In the genomic region with DNA sequence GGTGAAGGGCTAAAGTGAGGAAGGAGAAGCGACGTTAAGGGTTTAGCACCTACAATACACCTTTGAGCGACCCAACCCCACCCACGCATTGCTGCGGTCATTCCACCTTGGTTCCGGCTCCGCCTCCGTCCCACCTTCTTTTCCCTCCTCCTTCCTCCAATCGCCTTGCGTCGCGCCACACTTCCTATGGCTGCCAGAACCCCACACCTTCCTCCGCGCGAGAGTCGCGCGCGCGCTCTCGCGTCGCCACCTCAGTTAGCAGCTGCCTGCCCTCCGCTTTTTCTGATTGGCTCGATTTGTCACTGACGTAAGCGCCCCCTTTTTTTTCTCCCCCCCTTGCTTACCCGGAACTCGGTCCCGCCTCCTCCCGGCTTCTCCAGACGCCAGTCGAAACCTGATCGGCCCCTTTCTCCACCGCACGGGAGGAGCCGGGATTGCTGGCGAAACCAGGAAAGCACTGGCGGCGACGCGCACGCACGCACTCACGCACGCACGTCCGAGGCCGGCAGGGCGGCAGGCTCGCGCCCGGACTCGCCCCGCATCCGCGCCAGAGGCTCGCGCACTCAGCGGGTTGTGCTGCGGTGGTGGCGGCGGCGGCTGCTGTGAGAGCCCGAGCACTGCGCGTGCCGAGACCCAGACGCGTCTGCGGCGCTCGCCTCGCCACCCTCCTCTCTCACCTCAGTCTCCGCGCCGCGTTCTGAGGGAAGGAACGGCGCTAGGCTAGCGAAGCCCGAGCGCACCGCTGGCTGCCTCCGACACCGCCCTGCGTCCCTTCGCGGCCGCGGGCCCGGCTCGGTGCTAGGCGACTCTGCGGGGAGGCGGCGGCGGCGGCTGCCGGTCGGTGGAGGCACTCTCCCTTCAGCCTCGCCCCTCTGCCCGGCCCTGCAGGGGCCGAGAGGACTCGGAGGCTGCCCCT, we compare ENCODE assay signal across 8 mouse cellular contexts. TPM values are rescaled to one million over a fixed set of nuclear protein-coding genes. Genes with fewer than 3 reads are reported as not detected.
DNase-seq lines count a peak whose midpoint lies in the region; ATAC-seq lines count a peak whose summit lies in the region.

Gene Rab6a (plus strand): TSS at position 197 of the 916 bp plus-strand sequence.

- H3K36me3 ChIP-seq in forebrain, embryonic 14.5 days (ENCODE audit: control insufficient read depth, insufficient read depth, low read length): no peaks in the 10 kb centered on the region
- no peaks in the 10 kb centered on the region for H3K36me3 ChIP-seq in neural tube, embryonic 15.5 days

- no peaks in the 10 kb centered on the region for H3K27me3 ChIP-seq in forebrain, embryonic 14.5 days (replicated peaks; ENCODE audit: control insufficient read depth, insufficient read depth, low read length)
- 0 out of 2 replicates have a peak, but pooled peaks cover 4% of the 10 kb centered on the region for H3K27me3 ChIP-seq in neural tube, embryonic 15.5 days (replicated peaks)

- peak within 1 kb of the TSS; percentile 83 for H3K4me2 ChIP-seq in forebrain, embryonic 14.5 days (ENCODE audit: low read length)
- peak within 1 kb of the TSS; percentile 70 for H3K4me2 ChIP-seq in neural tube, embryonic 15.5 days

- H3K4me1 ChIP-seq in forebrain, embryonic 14.5 days (ENCODE audit: control insufficient read depth, insufficient read depth, low read length): peaks cover 10% of the 10 kb centered on the region
- peaks cover 19% of the 10 kb centered on the region for H3K4me1 ChIP-seq in neural tube, embryonic 15.5 days

- ATAC-seq in forebrain, embryonic 14.5 days: peak; percentile 96
- ATAC-seq in neural tube, embryonic 15.5 days (ENCODE audit: low FRiP score): peak; percentile 97

- intact Hi-C loops in heart, postnatal 14 days (cut with DNase I): loop anchor here (2.0 kb wide), 1 partner anchor 17 kb away; no protein-coding TSS in a partner anchor

- under 1% methylated on average over 98 of the region's 105 CpGs for WGBS in forebrain, embryonic 14.5 days
- under 1% methylated on average over 86 of the region's 105 CpGs for WGBS in neural tube, embryonic 15.5 days

- peak within 1 kb of the TSS; percentile 99 for H3K27ac ChIP-seq in forebrain, embryonic 14.5 days (ENCODE audit: low read depth, low read length)
- peak within 1 kb of the TSS; percentile 99 for H3K27ac ChIP-seq in neural tube, embryonic 15.5 days (replicated peaks)

- DNase-seq in ES-CJ7 (ENCODE audit: low read depth, low spot score): peak; percentile 99
- peak; percentile 98 for DNase-seq in cerebellum, adult 11 months
- DNase-seq in forebrain, embryonic 14.5 days (ENCODE audit: low spot score): peak; percentile 100
- peak; percentile 97 for DNase-seq in heart, postnatal 14 days
- peak; percentile 98 for DNase-seq in layer of hippocampus, adult 11-12 months (ENCODE audit: low spot score)
- peak; percentile 98 to 99 for DNase-seq in lung, adult 18-20 months
- DNase-seq in testis, postnatal 14 days (ENCODE audit: low spot score): peak; percentile 99

- H3K9ac ChIP-seq in forebrain, embryonic 14.5 days (ENCODE audit: low read length): peak within 1 kb of the TSS; percentile 100
- H3K9ac ChIP-seq in neural tube, embryonic 15.5 days (replicated peaks): peak within 1 kb of the TSS; percentile 100

- H3K9me3 ChIP-seq in forebrain, embryonic 14.5 days (replicated peaks; ENCODE audit: control insufficient read depth, low read length): no peaks in the 10 kb centered on the region
- no peaks in the 10 kb centered on the region for H3K9me3 ChIP-seq in neural tube, embryonic 15.5 days (replicated peaks)

- peak within 1 kb of the TSS; percentile 99 for H3K4me3 ChIP-seq in forebrain, embryonic 14.5 days (ENCODE audit: low read depth, low read length)
- peak within 1 kb of the TSS; percentile 99 for H3K4me3 ChIP-seq in neural tube, embryonic 15.5 days (replicated peaks)

RNA-seq across cellular contexts. Expression of gene Rab6a, which starts in this region (rescaled TPM):
- polyA plus RNA-seq in forebrain, embryonic 14.5 days (2014; fragmentation: Nextera tagmentation; extraction: Ambion mirVana): 188 and 208 TPM in 2 replicates
- total RNA-seq in heart, postnatal 14 days (2021): 10 to 100 TPM; 66.0 to 67.1 TPM
- polyA plus RNA-seq in neural tube, embryonic 15.5 days (2015; fragmentation: Nextera tagmentation; extraction: Ambion mirVana): 253 and 287 TPM in 2 replicates

Comparison
In these comparisons a context has a peak if more than half of its experiments do, and no peak if none do; other contexts are left out.
1. Peak in every context shown above with its lines: DNase-seq, ATAC-seq, H3K4me3 ChIP-seq and H3K27ac ChIP-seq.